Mouse (Mus musculus): ENCODE measurements around the gene Pax8. TPM values are rescaled to one million over a fixed set of nuclear protein-coding genes. Genes with fewer than 3 reads are reported as not detected.

Gene Pax8
- polyA plus RNA-seq, 1 experiment from 2014 or later: 50.0 TPM

- Histone ChIP-seq H3K4me1 (no peaks in the 10 kb centered on the region), H3K27me3 (replicated peaks) (no peaks in the 10 kb centered on the region), H3K27ac (no peak overlapping the region), H3K9ac (no peak overlapping the region), H3K4me2 (replicated peaks) (no peak overlapping the region), H3K36me3 (no peaks in the 10 kb centered on the region), H3K9me3 (no peaks in the 10 kb centered on the region), H3K4me3 (no peak overlapping the region)
- ATAC-seq (ENCODE audit: low FRiP score, low read depth): no peak
- WGBS: 47% methylated on average over 9 of the region's 9 CpGs
These were observed 15.1 kb downstream of the Pax8 start for GRCm38 (mm10) chr2:24460112-24460807.

- H3K27me3 ChIP-seq (replicated peaks): no peaks in the 10 kb centered on the region
- H3K27ac ChIP-seq: no peak overlapping the region
- WGBS: 92% methylated on average over 4 of the region's 4 CpGs
These were observed 18.6 kb downstream of the Pax8 start for GRCm38 (mm10) chr2:24456841-24457240.

GRCm38 (mm10) chr2:24455057-24455855 lies 20.1 kb downstream of the Pax8 start:
- no peak overlapping the region for H3K9ac ChIP-seq
- H3K9me3 ChIP-seq: no peaks in the 10 kb centered on the region
- H3K4me3 ChIP-seq: no peak overlapping the region
- H3K36me3 ChIP-seq: no peaks in the 10 kb centered on the region
- H3K4me1 ChIP-seq: no peaks in the 10 kb centered on the region
- H3K27ac ChIP-seq: peak overlapping the region; percentile 23; the same call in 1 of the 2 replicates
- H3K4me2 ChIP-seq (replicated peaks): no peak overlapping the region
- H3K27me3 ChIP-seq (replicated peaks): no peaks in the 10 kb centered on the region
- peak; percentile 48; the same call in 1 of the 2 replicates for ATAC-seq (ENCODE audit: low FRiP score, low read depth)
- 51% methylated on average over 6 of the region's 6 CpGs for WGBS

More at GRCm38 (mm10) chr2:24456841-24457240, 18.6 kb downstream of the Pax8 start:
- no peak overlapping the region for H3K4me2 ChIP-seq (replicated peaks)
- no peak for ATAC-seq (ENCODE audit: low FRiP score, low read depth)
- no peak overlapping the region for H3K4me3 ChIP-seq
- H3K9ac ChIP-seq: no peak overlapping the region
- H3K9me3 ChIP-seq: no peaks in the 10 kb centered on the region
- H3K4me1 ChIP-seq: no peaks in the 10 kb centered on the region
- no peaks in the 10 kb centered on the region for H3K36me3 ChIP-seq

GRCm38 (mm10) chr2:24454429-24455011 lies 20.9 kb downstream of the Pax8 start:
- Histone ChIP-seq H3K9ac (no peak overlapping the region), H3K27ac (peak overlapping the region; percentile 23; the same call in 1 of the 2 replicates), H3K4me1 (no peaks in the 10 kb centered on the region), H3K4me3 (no peak overlapping the region), H3K36me3 (no peaks in the 10 kb centered on the region), H3K27me3 (replicated peaks) (no peaks in the 10 kb centered on the region), H3K4me2 (replicated peaks) (no peak overlapping the region), H3K9me3 (no peaks in the 10 kb centered on the region)
- WGBS: 33% methylated on average over 1 of the region's 1 CpGs
- peak; percentile 78 for ATAC-seq (ENCODE audit: low FRiP score, low read depth)

- H3K36me3 ChIP-seq: no peaks in the 10 kb centered on the region
- H3K4me1 ChIP-seq: no peaks in the 10 kb centered on the region
- H3K27me3 ChIP-seq (replicated peaks): no peaks in the 10 kb centered on the region
- no peak for ATAC-seq (ENCODE audit: low FRiP score, low read depth)
- H3K9ac ChIP-seq: no peak overlapping the region
- 83% methylated on average over 5 of the region's 5 CpGs for WGBS
- no peak overlapping the region for H3K27ac ChIP-seq
- H3K9me3 ChIP-seq: no peaks in the 10 kb centered on the region
- H3K4me3 ChIP-seq: no peak overlapping the region
- H3K4me2 ChIP-seq (replicated peaks): no peak overlapping the region
These were observed 22.2 kb downstream of the Pax8 start for GRCm38 (mm10) chr2:24453206-24453605.

- no peaks in the 10 kb centered on the region for H3K9me3 ChIP-seq
- no peaks in the 10 kb centered on the region for H3K36me3 ChIP-seq
- 86% methylated on average over 4 of the region's 4 CpGs for WGBS
- no peaks in the 10 kb centered on the region for H3K4me1 ChIP-seq
- no peak overlapping the region for H3K27ac ChIP-seq
- ATAC-seq (ENCODE audit: low FRiP score, low read depth): no peak
- H3K9ac ChIP-seq: no peak overlapping the region
- no peak overlapping the region for H3K4me2 ChIP-seq (replicated peaks)
- H3K4me3 ChIP-seq: no peak overlapping the region
- no peaks in the 10 kb centered on the region for H3K27me3 ChIP-seq (replicated peaks)
These were observed 26.3 kb downstream of the Pax8 start for GRCm38 (mm10) chr2:24449111-24449510.

- Histone ChIP-seq H3K36me3 (no peaks in the 10 kb centered on the region), H3K4me2 (replicated peaks) (no peak overlapping the region), H3K27ac (no peak overlapping the region), H3K27me3 (replicated peaks) (no peaks in the 10 kb centered on the region), H3K4me3 (no peak overlapping the region), H3K9ac (no peak overlapping the region), H3K4me1 (no peaks in the 10 kb centered on the region), H3K9me3 (no peaks in the 10 kb centered on the region)
- no peak for ATAC-seq (ENCODE audit: low FRiP score, low read depth)
- 55% methylated on average over 3 of the region's 3 CpGs for WGBS
These were observed 32.1 kb downstream of the Pax8 start for GRCm38 (mm10) chr2:24443256-24443790.

- no peaks in the 10 kb centered on the region for H3K27me3 ChIP-seq (replicated peaks)
- no peak overlapping the region for H3K9ac ChIP-seq
- no peak for ATAC-seq (ENCODE audit: low FRiP score, low read depth)
- 43% methylated on average over 4 of the region's 4 CpGs for WGBS
- H3K27ac ChIP-seq: no peak overlapping the region
- no peaks in the 10 kb centered on the region for H3K36me3 ChIP-seq
- H3K4me3 ChIP-seq: no peak overlapping the region
- no peak overlapping the region for H3K4me2 ChIP-seq (replicated peaks)
- no peaks in the 10 kb centered on the region for H3K9me3 ChIP-seq
- H3K4me1 ChIP-seq: no peaks in the 10 kb centered on the region
These were observed 33.0 kb downstream of the Pax8 start for GRCm38 (mm10) chr2:24442303-24442925.

- ATAC-seq (ENCODE audit: low FRiP score, low read depth): no peak
- Histone ChIP-seq H3K4me1 (no peaks in the 10 kb centered on the region), H3K27me3 (replicated peaks) (no peaks in the 10 kb centered on the region), H3K4me3 (no peak overlapping the region), H3K9ac (no peak overlapping the region), H3K27ac (no peak overlapping the region), H3K9me3 (no peaks in the 10 kb centered on the region), H3K36me3 (no peaks in the 10 kb centered on the region), H3K4me2 (replicated peaks) (no peak overlapping the region)
These were observed 33.5 kb downstream of the Pax8 start for GRCm38 (mm10) chr2:24441899-24442298.

- 88% methylated on average over 2 of the region's 2 CpGs for WGBS
- Histone ChIP-seq H3K4me1 (no peaks in the 10 kb centered on the region), H3K4me2 (replicated peaks) (no peak overlapping the region), H3K27ac (no peak overlapping the region), H3K27me3 (replicated peaks) (no peaks in the 10 kb centered on the region), H3K36me3 (no peaks in the 10 kb centered on the region), H3K9me3 (no peaks in the 10 kb centered on the region), H3K4me3 (no peak overlapping the region), H3K9ac (no peak overlapping the region)
- no peak for ATAC-seq (ENCODE audit: low FRiP score, low read depth)
These were observed 35.3 kb downstream of the Pax8 start for GRCm38 (mm10) chr2:24440056-24440455.

GRCm38 (mm10) chr2:24435699-24436098 lies 39.7 kb downstream of the Pax8 start:
- no peaks in the 10 kb centered on the region for H3K36me3 ChIP-seq
- no peaks in the 10 kb centered on the region for H3K9me3 ChIP-seq
- H3K4me1 ChIP-seq: no peaks in the 10 kb centered on the region
- H3K27me3 ChIP-seq (replicated peaks): no peaks in the 10 kb centered on the region
- H3K27ac ChIP-seq: no peak overlapping the region
- no peak overlapping the region for H3K9ac ChIP-seq
- WGBS: 80% methylated on average over 11 of the region's 11 CpGs
- no peak overlapping the region for H3K4me2 ChIP-seq (replicated peaks)
- ATAC-seq (ENCODE audit: low FRiP score, low read depth): no peak
- H3K4me3 ChIP-seq: no peak overlapping the region

- Histone ChIP-seq H3K27ac (no peak overlapping the region), H3K36me3 (no peaks in the 10 kb centered on the region), H3K4me2 (replicated peaks) (no peak overlapping the region), H3K9me3 (no peaks in the 10 kb centered on the region), H3K4me1 (no peaks in the 10 kb centered on the region), H3K4me3 (no peak overlapping the region), H3K9ac (no peak overlapping the region), H3K27me3 (replicated peaks) (no peaks in the 10 kb centered on the region)
- WGBS: 89% methylated on average over 2 of the region's 2 CpGs
- ATAC-seq (ENCODE audit: low FRiP score, low read depth): no peak
These were observed 40.7 kb downstream of the Pax8 start for GRCm38 (mm10) chr2:24434670-24435069.

Measured in neural tube, embryonic 12.5 days (tissue).